Mouse (Mus musculus) intestine, postnatal 0 days (tissue): ENCODE measurements around the gene Mavs. TPM values are rescaled to one million over a fixed set of nuclear protein-coding genes. Genes with fewer than 3 reads are reported as not detected.

Experiments
- ATAC-seq: fragments of 200-750 bp; cut with Nextera tagmentation; 2 replicates; pipeline ENCODE4 v1.8.0; 2017; ENCODE audit warnings: mild to moderate bottlenecking, moderate TSS enrichment, moderate library complexity
- H3K27ac ChIP-seq: fragments of 300-500 bp; sonication (generic); 2 replicates; pipeline ENCODE4 v1.5.1; 2014; ENCODE audit warnings: mild to moderate bottlenecking, low read depth, low read length, moderate library complexity
- H3K27me3 ChIP-seq: fragments of 300-500 bp; sonication (generic); replicated peaks from 2 replicates; pipeline ENCODE4 v1.6.1; 2014; ENCODE audit warnings: low read length, mixed read lengths; ENCODE audit not compliant: control insufficient read depth, insufficient read depth
- H3K36me3 ChIP-seq: fragments of 300-500 bp; sonication (generic); 2 replicates; pipeline ENCODE4 v1.6.1; 2014; ENCODE audit warnings: mild to moderate bottlenecking, moderate library complexity; ENCODE audit not compliant: control insufficient read depth, insufficient read depth
- H3K4me1 ChIP-seq: fragments of 300-500 bp; sonication (generic); replicated peaks from 2 replicates; pipeline ENCODE4 v1.6.1; 2014; ENCODE audit warnings: antibody characterized with exemption, low read length, mixed read lengths; ENCODE audit not compliant: control insufficient read depth, insufficient read depth
- H3K4me2 ChIP-seq: fragments of 300-500 bp; sonication (generic); replicated peaks from 2 replicates; pipeline ENCODE4 v1.6.1; 2014; ENCODE audit warnings: low read depth, mild to moderate bottlenecking, moderate library complexity
- H3K4me3 ChIP-seq: fragments of 300-500 bp; sonication (generic); 2 replicates; pipeline ENCODE4 v1.5.1; 2014; ENCODE audit warnings: low read depth, low read length
- H3K9ac ChIP-seq: fragments of 300-500 bp; sonication (generic); 2 replicates; pipeline ENCODE4 v1.6.1; 2014; ENCODE audit warnings: mild to moderate bottlenecking, low read depth, low read length
- H3K9me3 ChIP-seq: fragments of 300-500 bp; sonication (generic); 2 replicates; pipeline ENCODE4 v1.6.1; 2016; ENCODE audit warnings: mixed run types; ENCODE audit not compliant: control insufficient read depth
- CTCF ChIP-seq: sonication (generic); IDR thresholded peaks from 2 replicates; pipeline ENCODE4 v1.5.1; 2016; ENCODE audit warnings: low read depth, mild to moderate bottlenecking, control low read depth, antibody characterized with exemption, moderate library complexity
- WGBS: fragments of 180-500 bp; shearing (Covaris S2); extraction: QIAGEN DNeasy Blood & Tissue Kit; methylation state at CpG from one replicate; pipeline ENCODE4 v1.1.7; 2014; 5-methylcytosine and 5-hydroxymethylcytosine counted together
- polyA plus RNA-seq: library from polyadenylated mRNA; unstranded; fragments of >200 nt; fragmentation: Nextera tagmentation; extraction: Ambion mirVana; gene quantifications from 2 replicates; pipeline ENCODE4 v1.2.1, GENCODE M21; 2015

Mavs gene
- polyA plus RNA-seq, 1 experiment from 2014 or later, result 27.2 TPM

GRCm38 (mm10) chr2:131232558-131232957, 1.3 kb upstream of the Mavs start:
- no peak for TF ChIP-seq CTCF
- H3K4me2 ChIP-seq, result no peak overlapping the region
- no peaks in the 10 kb centered on the region; the same call in 1 of the 2 replicates for H3K36me3 ChIP-seq
- H3K4me3 ChIP-seq, result no peak overlapping the region
- 61% methylated on average over 2 of the region's 2 CpGs for WGBS
- peaks cover 4% of the 10 kb centered on the region; the same call in 1 of the 2 replicates for H3K4me1 ChIP-seq
- no peak overlapping the region for H3K9ac ChIP-seq
- no peak for ATAC-seq
- H3K27me3 ChIP-seq, result no peaks in the 10 kb centered on the region
- no peaks in the 10 kb centered on the region for H3K9me3 ChIP-seq
- no peak overlapping the region for H3K27ac ChIP-seq

- H3K4me2 ChIP-seq, result peak overlapping the region; percentile 91
- ATAC-seq, result peak; percentile 42
- no peaks in the 10 kb centered on the region for H3K9me3 ChIP-seq
- 4% methylated on average over 28 of the region's 28 CpGs for WGBS
- H3K27ac ChIP-seq, result peak overlapping the region; percentile 87
- H3K9ac ChIP-seq, result peak overlapping the region; percentile 75
- no peaks in the 10 kb centered on the region for H3K27me3 ChIP-seq
- H3K4me3 ChIP-seq, result peak overlapping the region; percentile 63
- peaks cover 7% of the 10 kb centered on the region; the same call in 1 of the 2 replicates for H3K36me3 ChIP-seq
- H3K4me1 ChIP-seq, result peaks cover 4% of the 10 kb centered on the region; the same call in 1 of the 2 replicates
- no peak for TF ChIP-seq CTCF
Measured at GRCm38 (mm10) chr2:131234127-131234650, 326 bp downstream of the Mavs start.

- no peaks in the 10 kb centered on the region for H3K27me3 ChIP-seq
- no peak for ATAC-seq
- 50% methylated on average over 7 of the region's 7 CpGs for WGBS
- H3K27ac ChIP-seq, result peak overlapping the region; percentile 87
- no peaks in the 10 kb centered on the region for H3K9me3 ChIP-seq
- H3K4me3 ChIP-seq, result peak overlapping the region; percentile 63; the same call in 1 of the 2 replicates
- peak overlapping the region; percentile 75; the same call in 1 of the 2 replicates for H3K9ac ChIP-seq
- peaks cover 4% of the 10 kb centered on the region; the same call in 1 of the 2 replicates for H3K4me1 ChIP-seq
- peak overlapping the region; percentile 91 for H3K4me2 ChIP-seq
- H3K36me3 ChIP-seq, result peaks cover 13% of the 10 kb centered on the region
- TF ChIP-seq CTCF, result no peak
Measured at GRCm38 (mm10) chr2:131234970-131235635, 1.2 kb downstream of the Mavs start.

- Histone ChIP-seq H3K27me3 (no peaks in the 10 kb centered on the region), H3K27ac (no peak overlapping the region), H3K4me3 (no peak overlapping the region), H3K9ac (no peak overlapping the region), H3K9me3 (no peaks in the 10 kb centered on the region), H3K4me1 (no peaks in the 10 kb centered on the region), H3K4me2 (no peak overlapping the region), H3K36me3 (peaks cover 79% of the 10 kb centered on the region)
- no peak for TF ChIP-seq CTCF
- no peak for ATAC-seq
Measured at GRCm38 (mm10) chr2:131242180-131242579, 8.3 kb downstream of the Mavs start.

GRCm38 (mm10) chr2:131242929-131243328, 9.1 kb downstream of the Mavs start:
- no peak for TF ChIP-seq CTCF
- Histone ChIP-seq H3K27ac (no peak overlapping the region), H3K4me3 (no peak overlapping the region), H3K36me3 (peaks cover 86% of the 10 kb centered on the region), H3K9me3 (no peaks in the 10 kb centered on the region), H3K9ac (no peak overlapping the region), H3K4me1 (no peaks in the 10 kb centered on the region), H3K4me2 (no peak overlapping the region), H3K27me3 (no peaks in the 10 kb centered on the region)
- ATAC-seq, result no peak
- 89% methylated on average over 7 of the region's 7 CpGs for WGBS

- Histone ChIP-seq H3K9me3 (no peaks in the 10 kb centered on the region), H3K4me2 (peak overlapping the region; percentile 39), H3K27me3 (no peaks in the 10 kb centered on the region), H3K4me1 (no peaks in the 10 kb centered on the region), H3K4me3 (no peak overlapping the region), H3K27ac (peak overlapping the region; percentile 72), H3K9ac (no peak overlapping the region), H3K36me3 (no peaks in the 10 kb centered on the region)
- WGBS, result 6% methylated on average over 7 of the region's 7 CpGs
- peak; percentile 81 for ATAC-seq
- TF ChIP-seq CTCF, result peak; percentile 95
Measured at GRCm38 (mm10) chr2:131253681-131254328, 19.9 kb downstream of the Mavs start.
